Mouse (Mus musculus): ENCODE measurements at regions not wholly inside any gene's neighbourhood (a gene's known extent, or its start where the extent isn't known, plus 50 kb on each side); places are given as distances from the start of the nearest gene placed in this dataset.

DNA sequence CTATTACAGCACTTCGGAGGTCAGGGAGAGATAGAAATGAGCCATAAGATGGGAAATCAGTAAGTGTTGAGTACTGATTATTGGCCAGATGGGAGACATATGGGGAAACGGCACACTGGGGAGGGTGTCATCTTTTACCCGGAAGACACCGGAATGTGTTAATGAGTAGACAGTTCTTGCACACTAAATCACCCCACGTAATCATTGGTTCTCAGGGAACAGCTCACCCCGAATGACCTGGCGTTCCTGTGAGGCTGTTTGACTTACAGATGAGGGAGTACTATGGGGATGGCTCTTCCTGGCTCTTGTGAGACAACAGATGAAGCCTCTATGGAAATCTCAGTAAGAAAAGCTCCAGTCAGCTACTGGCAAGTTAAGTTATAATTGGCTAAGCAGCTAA is 127.5 kb downstream of the Cyp26b1 start:
- H3K27me3 ChIP-seq (ENCODE audit: control insufficient read depth, insufficient read depth, low read length, poor library complexity, severe bottlenecking) = no peaks in the 10 kb centered on the region
- no peak for DNase-seq (ENCODE audit: low read depth, low spot score)
- H3K36me3 ChIP-seq (ENCODE audit: control insufficient read depth, insufficient read depth, low read length, poor library complexity, severe bottlenecking) = no peaks in the 10 kb centered on the region

DNA sequence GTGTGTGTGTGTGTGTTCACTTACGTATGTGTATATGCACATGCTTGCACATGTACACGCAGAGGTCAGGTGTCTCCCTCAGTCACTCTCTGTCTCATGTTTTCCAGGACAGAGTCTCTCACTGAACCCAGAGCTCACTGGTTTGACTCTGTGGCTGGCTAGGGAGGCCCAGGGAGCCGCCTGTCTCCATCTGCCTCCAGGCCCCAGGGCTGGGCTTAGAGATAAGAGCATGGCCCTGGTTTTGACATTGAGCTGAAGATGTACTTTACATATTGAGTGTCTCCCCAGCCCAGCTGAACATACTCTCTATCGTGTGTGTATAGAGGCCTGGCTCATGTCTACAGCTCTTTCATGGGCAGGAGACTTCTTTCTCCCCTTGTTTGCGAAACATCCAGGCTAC is 128.1 kb downstream of the Cyp26b1 start:
- DNase-seq (ENCODE audit: low read depth, low spot score) = no peak
- no peaks in the 10 kb centered on the region for H3K27me3 ChIP-seq (ENCODE audit: control insufficient read depth, insufficient read depth, low read length, poor library complexity, severe bottlenecking)
- no peaks in the 10 kb centered on the region for H3K36me3 ChIP-seq (ENCODE audit: control insufficient read depth, insufficient read depth, low read length, poor library complexity, severe bottlenecking)

DNA sequence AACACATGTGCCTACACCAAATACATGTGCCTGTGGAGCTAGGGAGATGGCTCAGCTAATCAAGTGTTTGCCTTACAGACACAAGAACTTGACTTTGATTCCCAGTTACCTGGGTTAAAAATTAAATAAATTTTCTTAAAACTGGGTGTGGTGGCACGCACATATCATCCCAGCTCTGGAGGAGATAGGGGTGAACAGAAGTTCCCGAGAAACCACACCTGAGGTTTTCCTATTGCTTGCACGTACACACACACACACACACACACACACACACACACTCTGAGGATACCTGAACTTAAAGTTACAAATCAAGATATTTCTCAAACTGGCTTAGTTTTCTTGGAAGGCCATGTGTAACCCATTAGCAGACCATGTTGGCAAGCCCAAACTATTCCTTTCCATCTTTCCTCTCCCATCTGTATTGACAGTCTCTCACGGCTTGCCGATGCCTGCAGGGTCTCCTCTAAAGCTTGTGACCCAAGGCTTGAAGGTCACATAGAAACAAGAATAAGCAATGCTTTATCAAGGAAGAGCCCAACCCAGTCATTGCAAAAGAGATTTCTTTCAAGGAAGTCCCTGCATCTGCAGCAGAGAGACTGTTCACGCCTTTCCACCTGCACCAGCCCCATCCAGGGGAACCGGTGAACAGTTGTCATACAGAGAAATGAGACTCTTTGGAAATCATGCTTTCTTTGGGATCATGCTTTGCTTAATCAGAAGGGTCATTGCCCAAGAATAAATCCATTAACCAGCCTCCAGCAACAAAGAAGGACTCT is 129.9 kb downstream of the Cyp26b1 start:
- Histone ChIP-seq H3K27me3 (ENCODE audit: control insufficient read depth, insufficient read depth, low read length, poor library complexity, severe bottlenecking) (no peaks in the 10 kb centered on the region), H3K36me3 (ENCODE audit: control insufficient read depth, insufficient read depth, low read length, poor library complexity, severe bottlenecking) (no peaks in the 10 kb centered on the region)
- no peak for DNase-seq (ENCODE audit: low read depth, low spot score)

- DNase-seq (ENCODE audit: low read depth, low spot score) = no peak
Measured at GRCm38 (mm10) chr6:84456803-84457202, 136.9 kb downstream of the Cyp26b1 start.

GRCm38 (mm10) chr6:84445093-84445492 is 148.6 kb downstream of the Cyp26b1 start:
- Histone ChIP-seq H3K36me3 (ENCODE audit: control insufficient read depth, insufficient read depth, low read length, poor library complexity, severe bottlenecking) (no peaks in the 10 kb centered on the region), H3K27me3 (ENCODE audit: control insufficient read depth, insufficient read depth, low read length, poor library complexity, severe bottlenecking) (no peaks in the 10 kb centered on the region)
- no peak for DNase-seq (ENCODE audit: low read depth, low spot score)

More at GRCm38 (mm10) chr6:84456803-84457202, 136.9 kb downstream of the Cyp26b1 start:
- Histone ChIP-seq H3K36me3 (ENCODE audit: control insufficient read depth, insufficient read depth, low read length, poor library complexity, severe bottlenecking) (no peaks in the 10 kb centered on the region), H3K27me3 (ENCODE audit: control insufficient read depth, insufficient read depth, low read length, poor library complexity, severe bottlenecking) (no peaks in the 10 kb centered on the region)

- Histone ChIP-seq H3K27me3 (ENCODE audit: control insufficient read depth, insufficient read depth, low read length, poor library complexity, severe bottlenecking) (no peaks in the 10 kb centered on the region), H3K36me3 (ENCODE audit: control insufficient read depth, insufficient read depth, low read length, poor library complexity, severe bottlenecking) (no peaks in the 10 kb centered on the region)
- DNase-seq (ENCODE audit: low read depth, low spot score) = no peak
Measured at GRCm38 (mm10) chr6:84442667-84443066, 151.0 kb downstream of the Cyp26b1 start.

DNA sequence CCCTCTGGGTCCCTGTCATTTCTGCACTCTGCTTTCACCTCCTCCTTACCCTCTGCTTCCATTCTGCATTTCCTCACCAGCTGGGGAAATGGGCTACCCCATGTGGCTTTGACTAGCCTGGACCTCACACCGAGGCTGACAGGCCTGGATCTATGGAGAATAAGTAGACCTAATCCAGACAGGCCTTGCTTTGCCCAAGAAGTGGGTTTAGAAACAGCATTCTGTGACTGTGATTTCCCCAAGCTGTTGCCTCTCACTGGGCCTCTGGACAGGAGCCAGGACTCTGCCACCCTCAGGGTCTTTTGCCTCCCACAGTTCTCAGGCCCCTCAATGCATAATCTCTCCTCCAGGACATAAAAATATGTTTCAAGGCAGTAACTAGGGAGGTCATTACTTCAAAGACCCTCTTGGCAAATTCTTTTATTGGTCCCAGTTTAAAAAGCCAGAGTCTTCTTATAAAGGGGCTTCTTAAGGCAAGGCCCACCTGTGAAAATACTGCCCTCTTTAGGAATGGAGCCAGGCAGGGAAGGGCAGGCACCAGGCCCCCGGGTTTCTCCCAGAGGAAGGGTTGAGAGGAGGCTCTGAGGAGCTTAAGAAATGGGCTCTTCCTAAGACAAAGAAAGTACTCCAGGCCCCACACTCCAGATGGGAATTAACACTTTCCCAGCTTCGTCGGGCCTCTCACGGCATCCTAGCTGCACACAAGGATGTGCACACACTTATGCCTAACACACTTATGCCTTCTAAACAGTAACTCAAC is 151.8 kb downstream of the Cyp26b1 start:
- no peaks in the 10 kb centered on the region for H3K36me3 ChIP-seq (ENCODE audit: control insufficient read depth, insufficient read depth, low read length, poor library complexity, severe bottlenecking)
- H3K27me3 ChIP-seq (ENCODE audit: control insufficient read depth, insufficient read depth, low read length, poor library complexity, severe bottlenecking) = no peaks in the 10 kb centered on the region
- no peak for DNase-seq (ENCODE audit: low read depth, low spot score)

GRCm38 (mm10) chr6:84436716-84437115 is 157.0 kb downstream of the Cyp26b1 start:
- no peak for DNase-seq (ENCODE audit: low read depth, low spot score)
- Histone ChIP-seq H3K36me3 (ENCODE audit: control insufficient read depth, insufficient read depth, low read length, poor library complexity, severe bottlenecking) (no peaks in the 10 kb centered on the region), H3K27me3 (ENCODE audit: control insufficient read depth, insufficient read depth, low read length, poor library complexity, severe bottlenecking) (no peaks in the 10 kb centered on the region)

GRCm38 (mm10) chr6:84434532-84434931 is 159.2 kb downstream of the Cyp26b1 start:
- no peaks in the 10 kb centered on the region for H3K36me3 ChIP-seq (ENCODE audit: control insufficient read depth, insufficient read depth, low read length, poor library complexity, severe bottlenecking)
- DNase-seq (ENCODE audit: low read depth, low spot score) = no peak

GRCm38 (mm10) chr6:84431622-84431955 is 162.1 kb downstream of the Cyp26b1 start:
- DNase-seq (ENCODE audit: low read depth, low spot score) = no peak
- Histone ChIP-seq H3K27me3 (ENCODE audit: control insufficient read depth, insufficient read depth, low read length, poor library complexity, severe bottlenecking) (no peaks in the 10 kb centered on the region), H3K36me3 (ENCODE audit: control insufficient read depth, insufficient read depth, low read length, poor library complexity, severe bottlenecking) (no peaks in the 10 kb centered on the region)

More at GRCm38 (mm10) chr6:84434532-84434931, 159.2 kb downstream of the Cyp26b1 start:
- H3K27me3 ChIP-seq (ENCODE audit: control insufficient read depth, insufficient read depth, low read length, poor library complexity, severe bottlenecking) = no peaks in the 10 kb centered on the region

DNA sequence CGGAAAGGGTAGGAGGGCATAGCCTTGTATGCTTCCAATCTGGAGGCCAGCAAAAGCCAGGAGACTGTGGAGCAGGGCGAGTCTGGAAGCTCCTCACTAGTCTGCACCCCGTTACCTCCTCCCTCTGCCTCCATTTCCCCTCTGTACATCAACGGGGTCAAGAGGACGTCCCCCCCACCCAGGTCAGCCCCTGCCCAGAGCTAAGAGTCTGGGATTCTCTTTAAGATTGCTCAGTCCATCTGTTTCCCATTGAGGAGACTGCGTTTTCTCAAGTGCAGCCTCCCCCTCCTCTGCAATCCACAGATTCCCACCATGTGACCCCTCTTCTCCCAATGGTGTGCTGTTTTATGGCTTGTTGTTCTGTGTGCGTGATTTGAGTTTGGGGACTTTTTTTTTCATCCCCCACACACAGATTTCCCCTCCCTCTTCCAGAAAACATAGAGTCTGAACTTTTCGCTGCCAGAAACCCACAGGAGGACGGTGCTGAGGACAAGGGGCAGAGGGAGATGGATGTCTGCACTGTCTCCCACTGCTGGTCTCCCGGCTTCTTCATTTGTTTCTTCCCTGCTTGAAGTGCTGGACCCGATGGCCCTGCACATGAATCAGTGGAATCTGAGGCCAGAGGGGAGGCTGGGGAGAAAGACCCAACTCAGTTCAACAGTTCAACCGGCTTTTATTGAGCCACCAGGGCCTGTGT is 162.6 kb downstream of the Cyp26b1 start:
- DNase-seq (ENCODE audit: low read depth, low spot score) = no peak
- no peaks in the 10 kb centered on the region for H3K36me3 ChIP-seq (ENCODE audit: control insufficient read depth, insufficient read depth, low read length, poor library complexity, severe bottlenecking)
- no peaks in the 10 kb centered on the region for H3K27me3 ChIP-seq (ENCODE audit: control insufficient read depth, insufficient read depth, low read length, poor library complexity, severe bottlenecking)

GRCm38 (mm10) chr6:84430146-84430545 is 163.6 kb downstream of the Cyp26b1 start:
- no peaks in the 10 kb centered on the region for H3K36me3 ChIP-seq (ENCODE audit: control insufficient read depth, insufficient read depth, low read length, poor library complexity, severe bottlenecking)
- no peak for DNase-seq (ENCODE audit: low read depth, low spot score)
- H3K27me3 ChIP-seq (ENCODE audit: control insufficient read depth, insufficient read depth, low read length, poor library complexity, severe bottlenecking) = no peaks in the 10 kb centered on the region

DNA sequence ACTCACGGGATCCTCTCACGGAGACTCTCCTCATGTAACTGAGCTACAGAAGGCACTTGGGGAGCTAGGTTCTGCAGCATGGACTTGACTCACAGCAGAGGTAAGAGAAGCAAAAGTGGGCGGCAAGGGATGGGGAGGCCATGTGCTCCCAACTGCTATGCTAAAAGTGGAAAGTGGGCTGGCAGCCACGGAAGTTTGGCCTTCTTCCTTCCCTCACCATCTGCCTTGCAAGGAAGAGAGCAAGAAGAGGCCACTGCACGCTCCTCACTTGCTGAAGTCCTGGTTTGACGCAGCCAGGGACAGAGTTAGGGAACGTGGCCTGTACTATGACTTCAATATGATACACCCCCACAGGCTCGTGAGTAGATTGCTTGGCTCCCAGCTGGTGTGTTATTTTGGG is 164.5 kb downstream of the Cyp26b1 start:
- DNase-seq (ENCODE audit: low read depth, low spot score) = no peak
- Histone ChIP-seq H3K36me3 (ENCODE audit: control insufficient read depth, insufficient read depth, low read length, poor library complexity, severe bottlenecking) (no peaks in the 10 kb centered on the region), H3K27me3 (ENCODE audit: control insufficient read depth, insufficient read depth, low read length, poor library complexity, severe bottlenecking) (no peaks in the 10 kb centered on the region)

DNA sequence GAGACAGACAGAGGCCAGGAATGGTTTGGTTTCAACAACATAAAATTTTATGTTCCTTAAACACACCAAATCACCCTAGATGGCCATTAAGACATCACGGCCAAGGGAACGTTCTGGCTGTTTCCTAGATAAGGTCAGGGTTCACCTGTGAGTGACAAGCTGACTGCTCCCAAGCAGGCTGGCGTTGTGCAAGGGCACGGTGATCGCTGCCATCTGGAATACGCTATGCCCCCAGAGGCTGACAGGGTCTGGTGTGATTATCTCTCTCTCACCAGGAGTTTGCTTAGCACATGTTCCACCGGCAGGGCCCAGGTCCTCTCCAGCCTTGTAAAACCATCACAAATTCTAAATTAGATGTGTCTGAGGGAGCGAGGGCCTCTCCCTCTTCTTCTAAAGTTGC is 167.0 kb downstream of the Cyp26b1 start:
- Histone ChIP-seq H3K36me3 (ENCODE audit: control insufficient read depth, insufficient read depth, low read length, poor library complexity, severe bottlenecking) (no peaks in the 10 kb centered on the region), H3K27me3 (ENCODE audit: control insufficient read depth, insufficient read depth, low read length, poor library complexity, severe bottlenecking) (no peaks in the 10 kb centered on the region)
- DNase-seq (ENCODE audit: low read depth, low spot score) = no peak

DNA sequence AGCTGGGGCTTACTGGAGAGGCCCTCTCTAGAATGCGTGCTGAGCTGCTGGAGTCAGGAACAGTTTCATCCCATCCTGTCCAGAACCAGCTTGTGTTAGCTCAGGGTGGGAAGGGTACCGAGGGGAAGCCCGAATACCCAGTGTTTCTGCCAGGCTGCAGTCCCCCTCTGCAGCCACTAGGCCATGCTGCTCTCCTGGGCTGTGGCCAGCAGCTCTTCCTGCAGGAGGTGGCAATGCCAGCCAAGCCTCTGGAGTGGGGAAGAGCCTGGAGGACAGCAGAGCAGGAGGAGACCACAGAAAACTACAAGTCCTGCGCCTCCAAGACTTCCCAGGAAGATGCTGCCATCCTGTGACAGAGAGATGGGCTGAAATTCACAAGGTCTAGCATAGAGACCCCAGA is 167.9 kb downstream of the Cyp26b1 start:
- Histone ChIP-seq H3K36me3 (ENCODE audit: control insufficient read depth, insufficient read depth, low read length, poor library complexity, severe bottlenecking) (no peaks in the 10 kb centered on the region), H3K27me3 (ENCODE audit: control insufficient read depth, insufficient read depth, low read length, poor library complexity, severe bottlenecking) (no peaks in the 10 kb centered on the region)
- DNase-seq (ENCODE audit: low read depth, low spot score) = no peak
